Mouse (Mus musculus) heart, postnatal 0 days (tissue): ENCODE measurements around the gene Tet3.
A peak's percentile ranks its signal among the peaks of the same experiment; 100 is the strongest.

Source experiments
- CTCF ChIP-seq: IDR thresholded peaks from 2 replicates; pipeline ENCODE4 v1.5.1; 2016; ENCODE audit warnings: antibody characterized with exemption, control low read depth, low read depth
- EP300 ChIP-seq: IDR thresholded peaks from 2 replicates; pipeline ENCODE4 v1.6.1; 2016; ENCODE audit warnings: antibody characterized with exemption, low read depth

- TF ChIP-seq CTCF = peak; percentile 98
- no peak for TF ChIP-seq EP300
Measured at GRCm38 (mm10) chr6:83356569-83357138, 102.2 kb downstream of the Tet3 start.
